Mouse (Mus musculus) heart, postnatal 14 days (tissue): ENCODE data around the gene Fam81b. TPM values are rescaled to one million over a fixed set of nuclear protein-coding genes. Genes with fewer than 3 reads are reported as not detected.
A peak's percentile ranks its signal among the peaks of the same experiment; 100 is the strongest.

Source experiments
- DNase-seq, 2 experiments: peaks; one replicate each; pipeline ENCODE4 v3.0.0; 2021 to 2022
- intact Hi-C: fragments of 180-260 bp; cut with DNase I; formaldehyde crosslinking; loops from one replicate; pipeline ENCODE4 v1.15.1; 2025
- microRNA-seq, 2 experiments: library from miRNA; unstranded; fragments of <30 nt; microRNA quantifications; one replicate each; pipeline ENCODE4 v1.2.0; 2021 to 2022
- total RNA-seq, 2 experiments: library from RNA; stranded (reverse); gene quantifications; 2 replicates each; pipeline ENCODE4 v1.2.3; 2021

The Fam81b gene
- total RNA-seq, 2 experiments from 2014 or later = not detected

DNA sequence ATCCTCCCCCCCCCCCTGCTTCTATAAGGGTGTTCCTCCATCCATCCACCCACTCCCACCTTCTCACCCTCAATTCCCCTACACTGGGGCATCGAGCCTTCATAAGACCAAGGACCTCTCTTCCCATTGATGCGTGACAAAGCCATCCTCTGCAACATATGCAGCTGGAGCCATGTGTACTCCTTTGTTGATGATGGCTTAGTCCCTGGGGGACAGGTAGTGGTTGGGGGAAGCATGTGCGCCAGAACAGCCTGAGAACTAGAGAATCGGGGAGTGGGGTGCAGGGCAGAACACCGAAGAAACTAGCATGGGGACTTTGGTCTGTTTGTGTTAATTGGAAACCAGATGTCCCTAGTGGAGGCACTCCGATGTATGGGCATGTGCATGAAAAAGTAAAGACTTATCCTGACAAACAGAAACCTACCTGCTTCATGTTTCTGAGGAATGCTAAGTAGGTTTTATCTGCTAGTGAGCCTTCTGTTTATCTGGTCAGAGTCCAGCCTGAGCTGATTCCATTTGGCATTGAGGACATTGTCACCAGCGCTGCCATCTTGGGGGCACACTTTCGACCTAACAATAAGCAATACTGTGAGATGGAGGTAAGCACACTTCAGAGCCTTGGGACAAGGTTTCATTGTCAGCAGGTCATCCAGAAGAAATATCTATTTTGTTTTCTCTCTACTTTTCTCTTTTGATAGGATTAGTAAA is 109.3 kb downstream of the Fam81b start:
- intact Hi-C loops = no loop called here
- no peak for DNase-seq

DNA sequence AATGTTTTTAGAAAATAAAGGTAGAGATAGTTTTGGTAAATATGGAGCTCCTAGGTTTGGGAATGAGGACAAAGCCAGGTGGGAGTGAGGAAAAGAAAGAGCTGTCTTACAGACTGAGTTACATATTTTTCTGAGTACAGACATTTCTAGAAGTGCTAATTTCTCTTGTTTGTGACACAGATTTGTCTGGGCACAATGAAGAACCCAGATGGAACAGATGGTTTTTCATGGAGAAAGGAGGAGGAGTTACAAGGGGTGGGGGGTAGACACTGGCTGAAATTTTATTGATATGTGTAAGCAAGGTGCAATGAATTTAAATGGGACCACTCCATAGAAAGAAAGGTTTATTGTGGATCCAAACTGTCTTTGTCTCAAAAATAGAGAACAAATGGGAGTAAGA is 109.9 kb downstream of the Fam81b start:
- DNase-seq = no peak
- intact Hi-C loops = no loop called here

- intact Hi-C loops = no loop called here
- DNase-seq = no peak
Observed at GRCm38 (mm10) chr13:76190273-76190672, 114.6 kb downstream of the Fam81b start.

- DNase-seq = no peak
- intact Hi-C loops = no loop called here
Observed at GRCm38 (mm10) chr13:76189190-76189589, 115.7 kb downstream of the Fam81b start.

DNA sequence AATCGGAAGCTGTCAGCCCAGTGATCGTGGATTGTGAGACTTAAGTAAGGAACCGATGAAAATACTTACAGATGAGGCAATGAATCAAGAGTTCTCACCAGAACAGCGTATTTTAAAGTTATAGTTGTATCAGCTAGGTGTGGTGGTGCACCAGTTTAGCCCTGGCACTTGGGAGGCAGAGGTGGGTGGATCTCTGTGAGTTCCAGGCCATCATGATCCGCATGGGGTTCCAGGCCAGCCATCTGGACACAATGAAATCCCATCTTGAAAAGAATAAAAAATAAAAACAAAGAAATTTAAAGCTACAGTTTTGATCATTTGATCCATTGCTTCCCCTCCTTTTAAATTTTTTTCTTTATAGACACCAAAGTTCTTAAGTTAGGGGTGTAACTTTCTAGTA is 117.2 kb downstream of the Fam81b start:
- intact Hi-C loops = no loop called here
- DNase-seq = no peak

GRCm38 (mm10) chr13:76178700-76179099 is 126.2 kb downstream of the Fam81b start:
- no peak for DNase-seq
- intact Hi-C loops = no loop called here

- DNase-seq = no peak
- intact Hi-C loops = no loop called here
Observed at GRCm38 (mm10) chr13:76174297-76174696, 130.6 kb downstream of the Fam81b start.

DNA sequence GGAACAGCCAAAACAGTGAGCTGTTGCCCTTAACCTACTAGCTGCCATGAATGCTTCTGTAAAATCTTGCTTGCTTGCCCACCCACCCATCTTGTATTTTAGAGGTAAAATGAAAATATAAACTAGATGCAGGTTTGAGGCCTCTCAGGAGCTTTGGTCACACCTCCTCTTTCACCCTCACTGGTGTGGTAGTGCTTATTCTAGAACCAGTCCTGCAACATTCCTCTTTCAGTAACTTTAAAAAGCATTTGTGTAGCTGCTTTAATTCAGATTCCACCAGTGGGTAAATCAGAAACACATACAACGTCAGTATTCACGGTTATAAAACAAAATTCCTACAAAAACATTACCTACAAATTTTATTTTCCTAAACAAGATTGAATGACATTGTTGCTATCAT is 144.3 kb downstream of the Fam81b start:
- intact Hi-C loops = no loop called here

GRCm38 (mm10) chr13:76157508-76157907 is 147.4 kb downstream of the Fam81b start:
- intact Hi-C loops = no loop called here
- DNase-seq = no peak

More for the DNA sequence above, 144.3 kb downstream of the Fam81b start:
- DNase-seq = no peak

DNA sequence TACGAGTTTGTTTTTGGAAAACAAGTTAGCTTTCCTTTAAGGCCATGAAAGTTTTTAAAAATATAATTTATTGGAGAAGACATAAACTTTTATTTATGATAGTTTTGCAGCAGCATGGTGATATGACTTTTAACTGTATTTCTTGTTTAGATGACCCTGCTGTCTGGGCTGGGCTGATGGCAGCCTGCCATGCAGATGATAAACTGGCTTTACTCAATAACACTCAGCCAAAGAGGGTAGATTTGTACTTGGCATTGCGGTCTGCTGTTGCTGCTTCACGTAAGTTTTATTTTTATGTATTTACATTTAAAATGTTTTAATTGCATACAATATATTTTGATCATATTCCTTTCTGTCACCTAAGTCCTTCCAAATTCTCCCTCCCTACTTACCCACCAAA is 147.8 kb downstream of the Fam81b start:
- intact Hi-C loops = no loop called here
- peak; percentile 11 to 19 for DNase-seq

Small RNA genes lying within 50 kb of the gene (microRNA-seq; reads per million reads assigned to microRNA genes)
- 0 reads per million in 2 experiments for gene Gm24025

Other genes starting within 250 kb of the Fam81b start
- gene Gpr150, start 248.1 kb downstream of the Fam81b start, total RNA-seq = not detected
- gene Arsk, start 206.4 kb downstream of the Fam81b start, total RNA-seq = 1 to 10 TPM; 4.4 to 5.2 TPM
- 10 to 100 TPM; 12.7 to 15.4 TPM for gene Ttc37, start 206.3 kb downstream of the Fam81b start, total RNA-seq
- gene Mctp1, start 79.5 kb upstream of the Fam81b start, total RNA-seq = 1 to 10 TPM; 1.6 to 2.6 TPM